Mouse (Mus musculus) urinary bladder, adult 18-20 months (tissue): ENCODE measurements around the gene E2f6.

Experiments used
- DNase-seq, 2 experiments: peaks; one replicate each; pipeline ENCODE4 v3.0.0; 2022; ENCODE audit warnings: low spot score in 2 of 2, mixed read lengths in 2 of 2

E2f6 gene

GRCm38 (mm10) chr12:16872926-16873464 lies 62.2 kb downstream of the E2f6 start:
- no peak for DNase-seq

- no peak for DNase-seq
Observed at GRCm38 (mm10) chr12:16873549-16873948, 62.8 kb downstream of the E2f6 start.

- no peak for DNase-seq
Observed at GRCm38 (mm10) chr12:16874086-16874485, 63.3 kb downstream of the E2f6 start.

DNA sequence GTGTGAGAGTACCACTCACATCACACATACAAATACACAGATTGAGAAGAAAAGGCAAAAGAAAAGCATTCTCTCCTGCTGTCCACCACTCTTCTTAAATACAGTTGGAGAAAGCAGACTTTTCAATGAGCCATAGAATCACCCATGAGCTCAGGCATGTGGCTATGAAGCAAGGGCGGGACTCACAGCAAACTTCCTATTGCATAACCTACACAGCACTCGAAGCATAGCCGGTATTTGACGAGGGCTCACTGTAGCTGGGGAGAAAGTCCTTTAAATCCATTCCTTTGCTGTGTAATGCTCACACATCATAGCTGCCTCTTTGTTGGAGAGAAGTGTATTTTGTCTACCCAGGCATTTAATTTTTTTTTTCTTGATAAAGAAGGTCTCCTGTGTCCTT lies 64.5 kb downstream of the E2f6 start:
- DNase-seq = peak in 1 of 2 experiments; percentile 18

DNA sequence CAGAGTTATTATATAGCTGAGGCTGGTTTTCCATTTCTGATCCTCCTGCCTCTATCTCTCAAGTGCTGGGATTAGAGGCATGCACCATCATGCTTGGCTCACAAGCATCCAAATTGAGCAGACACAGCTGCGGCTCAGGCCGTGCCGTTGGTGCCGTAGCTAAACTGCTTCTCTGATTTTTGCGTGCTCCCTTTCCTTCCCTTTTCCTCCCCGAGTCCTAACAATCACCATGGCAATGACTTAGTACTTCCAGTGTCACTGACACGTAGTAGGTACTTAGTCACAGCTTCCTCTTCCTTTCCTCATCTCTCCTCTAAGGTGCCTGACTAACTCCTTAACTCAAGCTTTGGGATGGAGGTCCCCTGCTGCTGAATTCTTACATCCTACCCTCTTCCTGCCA lies 64.9 kb downstream of the E2f6 start:
- DNase-seq = peak in 1 of 2 experiments; percentile 20

- DNase-seq = no peak
Observed at GRCm38 (mm10) chr12:16876667-16877066, 65.9 kb downstream of the E2f6 start.

- no peak for DNase-seq
Observed at GRCm38 (mm10) chr12:16877141-16877540, 66.4 kb downstream of the E2f6 start.

- no peak for DNase-seq
Observed at GRCm38 (mm10) chr12:16877679-16878078, 66.9 kb downstream of the E2f6 start.

GRCm38 (mm10) chr12:16879369-16879768 lies 68.6 kb downstream of the E2f6 start:
- DNase-seq = no peak

DNA sequence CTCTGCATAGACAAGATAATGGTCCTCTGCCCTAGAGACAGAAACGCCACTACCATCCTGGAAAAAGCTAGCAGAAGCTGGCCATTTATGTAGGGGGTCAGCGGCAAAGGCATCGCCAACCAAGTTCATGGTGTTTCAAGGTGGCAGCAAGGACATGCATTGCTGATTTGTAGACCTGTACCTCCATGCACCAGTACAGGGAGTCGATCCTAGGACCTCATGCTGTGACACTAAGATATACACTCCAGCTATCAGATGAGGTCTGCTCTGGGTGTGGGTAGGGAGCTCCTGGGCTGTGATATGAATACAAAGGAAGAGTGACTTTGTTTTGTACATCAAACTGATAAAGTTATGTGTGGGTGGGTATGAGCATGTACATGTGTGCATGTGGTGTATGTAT lies 69.3 kb downstream of the E2f6 start:
- DNase-seq = no peak

GRCm38 (mm10) chr12:16882442-16882841 lies 71.7 kb downstream of the E2f6 start:
- no peak for DNase-seq

- DNase-seq = no peak
Observed at GRCm38 (mm10) chr12:16883111-16883510, 72.3 kb downstream of the E2f6 start.

DNA sequence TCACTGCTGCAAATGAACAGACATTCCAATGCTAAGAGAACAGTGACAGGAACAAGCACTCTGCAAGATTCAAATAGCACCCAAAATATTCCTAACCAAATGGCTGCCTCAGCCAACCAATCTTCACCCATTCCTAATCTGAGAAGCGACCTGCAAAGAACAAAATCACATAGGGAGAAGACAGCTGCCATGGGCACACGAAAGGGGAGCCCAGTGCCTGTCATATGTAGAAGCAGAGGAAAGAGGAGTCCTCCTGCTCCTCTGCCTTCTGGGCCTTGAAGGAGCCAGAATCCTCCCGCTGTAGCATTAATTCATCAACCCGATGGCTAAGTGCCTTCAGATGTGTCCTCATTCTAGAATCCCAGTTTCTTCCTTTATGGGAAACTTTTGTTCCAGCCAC lies 73.8 kb downstream of the E2f6 start:
- DNase-seq = no peak

DNA sequence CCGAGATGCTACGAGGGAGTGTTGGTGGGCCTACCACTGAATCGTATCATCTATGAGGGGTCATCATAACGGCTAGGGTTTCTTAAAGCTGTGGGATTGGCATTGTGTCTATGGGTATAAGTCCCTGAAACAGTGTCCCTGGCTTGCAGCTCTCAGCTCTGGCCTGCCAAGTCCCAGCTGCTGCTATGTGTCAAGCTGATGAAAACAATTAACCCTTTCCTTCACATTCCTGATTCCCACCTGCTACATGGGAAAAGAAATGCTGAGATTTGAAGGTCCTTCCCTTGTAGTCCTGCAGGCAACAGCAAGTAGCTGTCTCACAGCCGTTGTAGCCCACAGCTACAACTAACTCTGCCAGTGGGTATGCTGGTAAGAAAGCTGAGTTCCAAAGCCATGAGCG lies 75.6 kb downstream of the E2f6 start:
- DNase-seq = no peak
